Mouse (Mus musculus) forebrain, postnatal 0 days (tissue): Measurements from ENCODE around the gene Aldh1l1. TPM values are rescaled to one million over a fixed set of nuclear protein-coding genes. Genes with fewer than 3 reads are reported as not detected.

ENCODE experiments used
- ATAC-seq: fragments of 200-750 bp; cut with Nextera tagmentation; 2 replicates; pipeline ENCODE4 v1.8.0; 2017; ENCODE audit warnings: mild to moderate bottlenecking, moderate library complexity
- DNase-seq: peaks from one replicate; pipeline ENCODE4 v3.0.0-alpha.2; 2015
- H3K27ac ChIP-seq: fragments of 300-500 bp; sonication (generic); 2 replicates; pipeline ENCODE4 v1.5.1; 2014; ENCODE audit warnings: low read depth, mild to moderate bottlenecking, antibody characterized with exemption, low read length, moderate library complexity, mixed read lengths
- H3K27me3 ChIP-seq: fragments of 300-500 bp; sonication (generic); 2 replicates; pipeline ENCODE4 v1.6.1; 2014; ENCODE audit warnings: mild to moderate bottlenecking, low read length, mixed read lengths; ENCODE audit not compliant: insufficient read depth
- H3K36me3 ChIP-seq: fragments of 300-500 bp; sonication (generic); 2 replicates; pipeline ENCODE4 v1.6.1; 2014; ENCODE audit warnings: mild to moderate bottlenecking, moderate library complexity; ENCODE audit not compliant: insufficient read depth
- H3K4me1 ChIP-seq: fragments of 300-500 bp; sonication (generic); 2 replicates; pipeline ENCODE4 v1.6.1; 2014; ENCODE audit warnings: antibody characterized with exemption; ENCODE audit not compliant: insufficient read depth
- H3K4me2 ChIP-seq: fragments of 300-500 bp; sonication (generic); 2 replicates; pipeline ENCODE4 v1.6.1; 2014; ENCODE audit warnings: low read depth, mild to moderate bottlenecking, moderate library complexity
- H3K4me3 ChIP-seq: fragments of 300-500 bp; sonication (generic); 2 replicates; pipeline ENCODE4 v1.5.1; 2014; ENCODE audit warnings: low read depth, low read length, mixed read lengths
- H3K9ac ChIP-seq: fragments of 300-500 bp; sonication (generic); 2 replicates; pipeline ENCODE4 v1.6.1; 2014; ENCODE audit warnings: mild to moderate bottlenecking
- H3K9me3 ChIP-seq: fragments of 300-500 bp; sonication (generic); 2 replicates; pipeline ENCODE4 v1.6.1; 2016; ENCODE audit warnings: low read length
- CTCF ChIP-seq: sonication (generic); IDR thresholded peaks from 2 replicates; pipeline ENCODE4 v1.5.1; 2016; ENCODE audit warnings: antibody characterized with exemption, control low read depth, low read depth
- WGBS: fragments of 180-500 bp; shearing (Covaris S2); extraction: QIAGEN DNeasy Blood & Tissue Kit; methylation state at CpG from one replicate; pipeline ENCODE4 v1.1.7; 2014; 5-methylcytosine and 5-hydroxymethylcytosine counted together
- polyA plus RNA-seq: library from polyadenylated mRNA; unstranded; fragments of >200 nt; fragmentation: Nextera tagmentation; extraction: Ambion mirVana; gene quantifications from 2 replicates; pipeline ENCODE4 v1.2.1, GENCODE M21; 2015
- total RNA-seq: library from RNA; depleted of rRNA; stranded (reverse); fragments of >200 nt; gene quantifications from 2 replicates; pipeline ENCODE4 v1.2.3, GENCODE M21; 2014

Aldh1l1 gene
- total and polyA plus RNA-seq, 2 experiments from 2014 or later = 67.8 to 71.3 TPM

GRCm38 (mm10) chr6:90601736-90602135 lies 115.5 kb downstream of the Aldh1l1 start:
- TF ChIP-seq CTCF = no peak
- Histone ChIP-seq H3K27me3 (no peaks in the 10 kb centered on the region), H3K4me1 (peaks cover 3% of the 10 kb centered on the region; the same call in 1 of the 2 replicates), H3K27ac (no peak overlapping the region), H3K9ac (no peak overlapping the region), H3K4me3 (no peak overlapping the region), H3K9me3 (no peaks in the 10 kb centered on the region), H3K36me3 (no peaks in the 10 kb centered on the region), H3K4me2 (no peak overlapping the region)
- WGBS = 59% methylated on average over 7 of the region's 7 CpGs
- no peak for ATAC-seq
- no peak for DNase-seq

GRCm38 (mm10) chr6:90602304-90602703 lies 116.1 kb downstream of the Aldh1l1 start:
- Histone ChIP-seq H3K4me3 (no peak overlapping the region), H3K9me3 (no peaks in the 10 kb centered on the region), H3K27ac (no peak overlapping the region), H3K4me2 (no peak overlapping the region), H3K36me3 (no peaks in the 10 kb centered on the region), H3K27me3 (no peaks in the 10 kb centered on the region), H3K4me1 (peaks cover 3% of the 10 kb centered on the region; the same call in 1 of the 2 replicates), H3K9ac (no peak overlapping the region)
- 93% methylated on average over 3 of the region's 3 CpGs for WGBS
- no peak for TF ChIP-seq CTCF
- DNase-seq (no peak), ATAC-seq (no peak)

GRCm38 (mm10) chr6:90603126-90603525 lies 116.9 kb downstream of the Aldh1l1 start:
- peaks cover 3% of the 10 kb centered on the region; the same call in 1 of the 2 replicates for H3K4me1 ChIP-seq
- H3K4me2 ChIP-seq = no peak overlapping the region
- no peak for DNase-seq
- no peak for TF ChIP-seq CTCF
- 60% methylated on average over 7 of the region's 7 CpGs for WGBS
- H3K36me3 ChIP-seq = no peaks in the 10 kb centered on the region
- ATAC-seq = no peak
- H3K27ac ChIP-seq = no peak overlapping the region
- H3K27me3 ChIP-seq = no peaks in the 10 kb centered on the region
- no peaks in the 10 kb centered on the region for H3K9me3 ChIP-seq
- H3K4me3 ChIP-seq = no peak overlapping the region
- no peak overlapping the region for H3K9ac ChIP-seq

- no peak overlapping the region for H3K27ac ChIP-seq
- WGBS = 56% methylated on average over 3 of the region's 3 CpGs
- no peak overlapping the region; the same call in 1 of the 2 replicates for H3K9ac ChIP-seq
- H3K36me3 ChIP-seq = no peaks in the 10 kb centered on the region
- peak overlapping the region; percentile 49 for H3K4me3 ChIP-seq
- DNase-seq (no peak), ATAC-seq (peak; percentile 4; the same call in 1 of the 2 replicates)
- H3K27me3 ChIP-seq = no peaks in the 10 kb centered on the region
- H3K4me2 ChIP-seq = peak overlapping the region; percentile 83
- no peaks in the 10 kb centered on the region for H3K9me3 ChIP-seq
- H3K4me1 ChIP-seq = peaks cover 3% of the 10 kb centered on the region; the same call in 1 of the 2 replicates
- TF ChIP-seq CTCF = no peak
These were observed 117.9 kb downstream of the Aldh1l1 start for GRCm38 (mm10) chr6:90604130-90604529.

GRCm38 (mm10) chr6:90604533-90605297 lies 118.5 kb downstream of the Aldh1l1 start, which contains the start of gene Slc41a3:
Slc41a3 (plus strand) TSS chr6:90604725.
- Histone ChIP-seq H3K27me3 (no peaks in the 10 kb centered on the region), H3K9me3 (no peaks in the 10 kb centered on the region), H3K4me3 (peak within 1 kb of the TSS; percentile 49), H3K27ac (no peak within 1 kb of the TSS), H3K9ac (peak within 1 kb of the TSS; percentile 74), H3K4me2 (peak within 1 kb of the TSS; percentile 83), H3K4me1 (peaks cover 3% of the 10 kb centered on the region; the same call in 1 of the 2 replicates), H3K36me3 (no peaks in the 10 kb centered on the region)
- DNase-seq (peak; percentile 79), ATAC-seq (peak; percentile 81)
- TF ChIP-seq CTCF = no peak
- WGBS = 3% methylated on average over 49 of the region's 49 CpGs

GRCm38 (mm10) chr6:90605298-90605665 lies 119.1 kb downstream of the Aldh1l1 start:
- H3K9me3 ChIP-seq = no peaks in the 10 kb centered on the region
- H3K4me2 ChIP-seq = peak overlapping the region; percentile 83
- DNase-seq (no peak), ATAC-seq (no peak)
- WGBS = 23% methylated on average over 5 of the region's 5 CpGs
- H3K4me1 ChIP-seq = peaks cover 3% of the 10 kb centered on the region; the same call in 1 of the 2 replicates
- H3K27me3 ChIP-seq = no peaks in the 10 kb centered on the region
- H3K4me3 ChIP-seq = peak overlapping the region; percentile 49
- H3K9ac ChIP-seq = peak overlapping the region; percentile 74
- H3K27ac ChIP-seq = no peak overlapping the region
- no peaks in the 10 kb centered on the region for H3K36me3 ChIP-seq
- no peak for TF ChIP-seq CTCF

GRCm38 (mm10) chr6:90606538-90606937 lies 120.3 kb downstream of the Aldh1l1 start:
- 22% methylated on average over 7 of the region's 7 CpGs for WGBS
- no peak for ATAC-seq

More at GRCm38 (mm10) chr6:90606538-90606937, 120.3 kb downstream of the Aldh1l1 start:
- TF ChIP-seq CTCF = peak; percentile 86
- H3K4me2 ChIP-seq = no peak overlapping the region; the same call in 1 of the 2 replicates
- H3K9ac ChIP-seq = no peak overlapping the region
- no peaks in the 10 kb centered on the region for H3K27me3 ChIP-seq
- H3K36me3 ChIP-seq = no peaks in the 10 kb centered on the region
- peaks cover 3% of the 10 kb centered on the region; the same call in 1 of the 2 replicates for H3K4me1 ChIP-seq
- DNase-seq = peak; percentile 76
- H3K27ac ChIP-seq = no peak overlapping the region
- no peak overlapping the region for H3K4me3 ChIP-seq
- no peaks in the 10 kb centered on the region for H3K9me3 ChIP-seq
